Mouse (Mus musculus): ENCODE data around the gene Matk. TPM values are rescaled to one million over a fixed set of nuclear protein-coding genes. Genes with fewer than 3 reads are reported as not detected.

Matk gene
- polyA plus RNA-seq, 1 experiment from 2014 or later = 2.5 TPM

GRCm38 (mm10) chr10:81295185-81295584, 42.5 kb downstream of the Matk start:
- no peaks in the 10 kb centered on the region for H3K36me3 ChIP-seq (ENCODE audit: control insufficient read depth, insufficient read depth, low read length)
- ATAC-seq (ENCODE audit: low FRiP score) = no peak
- no peak overlapping the region for H3K4me2 ChIP-seq
- H3K27me3 ChIP-seq (ENCODE audit: control insufficient read depth, insufficient read depth, low read length) = peaks cover 15% of the 10 kb centered on the region
- H3K27ac ChIP-seq (ENCODE audit: low read depth, low read length) = no peak overlapping the region
- no peak overlapping the region for H3K9ac ChIP-seq (ENCODE audit: low read length)
- 92% methylated on average over 6 of the region's 6 CpGs for WGBS
- no peaks in the 10 kb centered on the region for H3K9me3 ChIP-seq (ENCODE audit: control insufficient read depth, low read length)
- peaks cover 11% of the 10 kb centered on the region for H3K4me1 ChIP-seq (ENCODE audit: control insufficient read depth, insufficient read depth, low read length)
- H3K4me3 ChIP-seq (ENCODE audit: low read depth, low read length) = no peak overlapping the region
- no peak for DNase-seq (ENCODE audit: low spot score, missing footprints)

- H3K36me3 ChIP-seq (ENCODE audit: control insufficient read depth, insufficient read depth, low read length) = no peaks in the 10 kb centered on the region
- H3K27ac ChIP-seq (ENCODE audit: low read depth, low read length) = no peak overlapping the region
- H3K4me1 ChIP-seq (ENCODE audit: control insufficient read depth, insufficient read depth, low read length) = peaks cover 16% of the 10 kb centered on the region
Observed at GRCm38 (mm10) chr10:81297246-81297645, 44.5 kb downstream of the Matk start.

GRCm38 (mm10) chr10:81297845-81298244, 45.1 kb downstream of the Matk start:
- ATAC-seq (ENCODE audit: low FRiP score) (no peak), DNase-seq (ENCODE audit: low spot score, missing footprints) (no peak)
- WGBS = 69% methylated on average over 10 of the region's 10 CpGs
- H3K9ac ChIP-seq (ENCODE audit: low read length) = no peak overlapping the region
- peaks cover 18% of the 10 kb centered on the region for H3K4me1 ChIP-seq (ENCODE audit: control insufficient read depth, insufficient read depth, low read length)
- no peak overlapping the region for H3K27ac ChIP-seq (ENCODE audit: low read depth, low read length)
- no peaks in the 10 kb centered on the region for H3K36me3 ChIP-seq (ENCODE audit: control insufficient read depth, insufficient read depth, low read length)
- H3K4me3 ChIP-seq (ENCODE audit: low read depth, low read length) = no peak overlapping the region
- no peak overlapping the region for H3K4me2 ChIP-seq
- no peaks in the 10 kb centered on the region for H3K27me3 ChIP-seq (ENCODE audit: control insufficient read depth, insufficient read depth, low read length)
- H3K9me3 ChIP-seq (ENCODE audit: control insufficient read depth, low read length) = no peaks in the 10 kb centered on the region

More at GRCm38 (mm10) chr10:81297246-81297645, 44.5 kb downstream of the Matk start:
- DNase-seq (ENCODE audit: low spot score, missing footprints) = no peak
- 85% methylated on average over 6 of the region's 6 CpGs for WGBS
- Histone ChIP-seq H3K4me2 (no peak overlapping the region), H3K4me3 (ENCODE audit: low read depth, low read length) (no peak overlapping the region), H3K27me3 (ENCODE audit: control insufficient read depth, insufficient read depth, low read length) (no peaks in the 10 kb centered on the region), H3K9me3 (ENCODE audit: control insufficient read depth, low read length) (no peaks in the 10 kb centered on the region), H3K9ac (ENCODE audit: low read length) (no peak overlapping the region)
- no peak for ATAC-seq (ENCODE audit: low FRiP score)

GRCm38 (mm10) chr10:81298369-81299100, 45.8 kb downstream of the Matk start:
- H3K4me2 ChIP-seq = no peak overlapping the region
- DNase-seq (ENCODE audit: low spot score, missing footprints) = no peak
- H3K27ac ChIP-seq (ENCODE audit: low read depth, low read length) = no peak overlapping the region
- ATAC-seq (ENCODE audit: low FRiP score) = no peak
- 92% methylated on average over 17 of the region's 17 CpGs for WGBS
- H3K4me1 ChIP-seq (ENCODE audit: control insufficient read depth, insufficient read depth, low read length) = peaks cover 18% of the 10 kb centered on the region
- no peak overlapping the region for H3K4me3 ChIP-seq (ENCODE audit: low read depth, low read length)
- H3K9me3 ChIP-seq (ENCODE audit: control insufficient read depth, low read length) = no peaks in the 10 kb centered on the region
- no peak overlapping the region; the same call in 1 of the 2 replicates for H3K9ac ChIP-seq (ENCODE audit: low read length)
- no peaks in the 10 kb centered on the region for H3K36me3 ChIP-seq (ENCODE audit: control insufficient read depth, insufficient read depth, low read length)
- H3K27me3 ChIP-seq (ENCODE audit: control insufficient read depth, insufficient read depth, low read length) = no peaks in the 10 kb centered on the region

GRCm38 (mm10) chr10:81299585-81300351, 47.0 kb downstream of the Matk start:
- H3K4me2 ChIP-seq = no peak overlapping the region
- H3K9me3 ChIP-seq (ENCODE audit: control insufficient read depth, low read length) = no peaks in the 10 kb centered on the region
- H3K27me3 ChIP-seq (ENCODE audit: control insufficient read depth, insufficient read depth, low read length) = no peaks in the 10 kb centered on the region
- H3K27ac ChIP-seq (ENCODE audit: low read depth, low read length) = no peak overlapping the region
- H3K9ac ChIP-seq (ENCODE audit: low read length) = no peak overlapping the region
- DNase-seq (ENCODE audit: low spot score, missing footprints) = no peak
- H3K4me1 ChIP-seq (ENCODE audit: control insufficient read depth, insufficient read depth, low read length) = peaks cover 10% of the 10 kb centered on the region
- no peaks in the 10 kb centered on the region for H3K36me3 ChIP-seq (ENCODE audit: control insufficient read depth, insufficient read depth, low read length)
- WGBS = 91% methylated on average over 14 of the region's 14 CpGs
- no peak overlapping the region for H3K4me3 ChIP-seq (ENCODE audit: low read depth, low read length)
- ATAC-seq (ENCODE audit: low FRiP score) = no peak

GRCm38 (mm10) chr10:81300352-81300907, 47.7 kb downstream of the Matk start:
- H3K27ac ChIP-seq (ENCODE audit: low read depth, low read length) = no peak overlapping the region
- DNase-seq (ENCODE audit: low spot score, missing footprints) = no peak
- no peak for ATAC-seq (ENCODE audit: low FRiP score)
- H3K9me3 ChIP-seq (ENCODE audit: control insufficient read depth, low read length) = no peaks in the 10 kb centered on the region
- H3K9ac ChIP-seq (ENCODE audit: low read length) = no peak overlapping the region
- 85% methylated on average over 9 of the region's 9 CpGs for WGBS
- H3K4me3 ChIP-seq (ENCODE audit: low read depth, low read length) = no peak overlapping the region
- no peak overlapping the region for H3K4me2 ChIP-seq
- H3K4me1 ChIP-seq (ENCODE audit: control insufficient read depth, insufficient read depth, low read length) = peaks cover 10% of the 10 kb centered on the region
- no peaks in the 10 kb centered on the region for H3K27me3 ChIP-seq (ENCODE audit: control insufficient read depth, insufficient read depth, low read length)
- no peaks in the 10 kb centered on the region for H3K36me3 ChIP-seq (ENCODE audit: control insufficient read depth, insufficient read depth, low read length)

- ATAC-seq (ENCODE audit: low FRiP score) = no peak
- no peak overlapping the region for H3K4me3 ChIP-seq (ENCODE audit: low read depth, low read length)
- H3K27ac ChIP-seq (ENCODE audit: low read depth, low read length) = no peak overlapping the region
- H3K4me1 ChIP-seq (ENCODE audit: control insufficient read depth, insufficient read depth, low read length) = peaks cover 10% of the 10 kb centered on the region
- H3K9me3 ChIP-seq (ENCODE audit: control insufficient read depth, low read length) = no peaks in the 10 kb centered on the region
- H3K4me2 ChIP-seq = no peak overlapping the region
- no peak for DNase-seq (ENCODE audit: low spot score, missing footprints)
- no peaks in the 10 kb centered on the region for H3K36me3 ChIP-seq (ENCODE audit: control insufficient read depth, insufficient read depth, low read length)
- H3K9ac ChIP-seq (ENCODE audit: low read length) = no peak overlapping the region
- no peaks in the 10 kb centered on the region for H3K27me3 ChIP-seq (ENCODE audit: control insufficient read depth, insufficient read depth, low read length)
- WGBS = 84% methylated on average over 9 of the region's 9 CpGs
Observed at GRCm38 (mm10) chr10:81301321-81301720, 48.6 kb downstream of the Matk start.

- no peak overlapping the region for H3K4me3 ChIP-seq (ENCODE audit: low read depth, low read length)
- WGBS = 74% methylated on average over 4 of the region's 4 CpGs
- no peak for DNase-seq (ENCODE audit: low spot score, missing footprints)
- H3K9me3 ChIP-seq (ENCODE audit: control insufficient read depth, low read length) = no peaks in the 10 kb centered on the region
- ATAC-seq (ENCODE audit: low FRiP score) = no peak
- H3K4me1 ChIP-seq (ENCODE audit: control insufficient read depth, insufficient read depth, low read length) = peaks cover 10% of the 10 kb centered on the region
- no peak overlapping the region; the same call in 1 of the 2 replicates for H3K9ac ChIP-seq (ENCODE audit: low read length)
- H3K27ac ChIP-seq (ENCODE audit: low read depth, low read length) = no peak overlapping the region
- H3K4me2 ChIP-seq = no peak overlapping the region
- H3K27me3 ChIP-seq (ENCODE audit: control insufficient read depth, insufficient read depth, low read length) = no peaks in the 10 kb centered on the region
- H3K36me3 ChIP-seq (ENCODE audit: control insufficient read depth, insufficient read depth, low read length) = peaks cover under 1% of the 10 kb centered on the region; the same call in 1 of the 2 replicates
Observed at GRCm38 (mm10) chr10:81302288-81302687, 49.6 kb downstream of the Matk start.

GRCm38 (mm10) chr10:81302781-81303218, 50.1 kb downstream of the Matk start:
- Histone ChIP-seq H3K9me3 (ENCODE audit: control insufficient read depth, low read length) (no peaks in the 10 kb centered on the region), H3K27ac (ENCODE audit: low read depth, low read length) (no peak overlapping the region), H3K4me1 (ENCODE audit: control insufficient read depth, insufficient read depth, low read length) (peaks cover 10% of the 10 kb centered on the region), H3K4me3 (ENCODE audit: low read depth, low read length) (no peak overlapping the region), H3K9ac (ENCODE audit: low read length) (no peak overlapping the region; the same call in 1 of the 2 replicates), H3K4me2 (no peak overlapping the region), H3K36me3 (ENCODE audit: control insufficient read depth, insufficient read depth, low read length) (peaks cover 5% of the 10 kb centered on the region; the same call in 1 of the 2 replicates), H3K27me3 (ENCODE audit: control insufficient read depth, insufficient read depth, low read length) (no peaks in the 10 kb centered on the region)
- ATAC-seq (ENCODE audit: low FRiP score) = no peak
- WGBS = 84% methylated on average over 14 of the region's 14 CpGs
- no peak for DNase-seq (ENCODE audit: low spot score, missing footprints)

All from midbrain, embryonic 11.5 days (tissue).